Mouse (Mus musculus): Measurements from ENCODE around the gene Otop2.

Otop2 gene

GRCm38 (mm10) chr11:115300745-115301144 lies 6.2 kb upstream of the Otop2 start:
- no peak for DNase-seq

- no peak for DNase-seq
Observed at GRCm38 (mm10) chr11:115301351-115301750, 5.6 kb upstream of the Otop2 start.

- no peak for DNase-seq
Observed at GRCm38 (mm10) chr11:115303167-115303566, 3.8 kb upstream of the Otop2 start.

GRCm38 (mm10) chr11:115308781-115309180 lies 1.8 kb downstream of the Otop2 start:
- no peak for DNase-seq

GRCm38 (mm10) chr11:115314249-115314648 lies 7.3 kb downstream of the Otop2 start:
- peak; percentile 38 for DNase-seq

GRCm38 (mm10) chr11:115317204-115317603 lies 10.2 kb downstream of the Otop2 start:
- no peak for DNase-seq

- DNase-seq = no peak
Observed at GRCm38 (mm10) chr11:115318245-115319027, 11.5 kb downstream of the Otop2 start.

GRCm38 (mm10) chr11:115319704-115320383 lies 12.9 kb downstream of the Otop2 start:
- peak; percentile 38 for DNase-seq

GRCm38 (mm10) chr11:115321906-115322693 lies 15.1 kb downstream of the Otop2 start, which contains the start of gene Ush1g:
Gene Ush1g (minus strand): TSS chr11:115322041.
- DNase-seq = peak; percentile 85

GRCm38 (mm10) chr11:115323354-115323753 lies 16.4 kb downstream of the Otop2 start:
- no peak for DNase-seq

GRCm38 (mm10) chr11:115326730-115327129 lies 19.8 kb downstream of the Otop2 start:
- no peak for DNase-seq

- no peak for DNase-seq
Observed at GRCm38 (mm10) chr11:115329339-115329738, 22.4 kb downstream of the Otop2 start.

GRCm38 (mm10) chr11:115334531-115334930 lies 27.6 kb downstream of the Otop2 start, which contains the start of gene Otop3:
Gene Otop3 (plus strand): TSS chr11:115334731.
- peak; percentile 68 for DNase-seq

- DNase-seq = no peak
Observed at GRCm38 (mm10) chr11:115335223-115335622, 28.3 kb downstream of the Otop2 start.

- no peak for DNase-seq
Observed at GRCm38 (mm10) chr11:115336115-115336514, 29.2 kb downstream of the Otop2 start.

- no peak for DNase-seq
Observed at GRCm38 (mm10) chr11:115337350-115337749, 30.4 kb downstream of the Otop2 start.

- no peak for DNase-seq
Observed at GRCm38 (mm10) chr11:115337826-115338225, 30.9 kb downstream of the Otop2 start.

- DNase-seq = no peak
Observed at GRCm38 (mm10) chr11:115341246-115341645, 34.3 kb downstream of the Otop2 start.

GRCm38 (mm10) chr11:115341866-115342265 lies 34.9 kb downstream of the Otop2 start:
- no peak for DNase-seq

GRCm38 (mm10) chr11:115344967-115345366 lies 38.0 kb downstream of the Otop2 start:
- no peak for DNase-seq

GRCm38 (mm10) chr11:115345515-115345914 lies 38.6 kb downstream of the Otop2 start:
- DNase-seq = no peak

- no peak for DNase-seq
Observed at GRCm38 (mm10) chr11:115348681-115349248, 41.8 kb downstream of the Otop2 start.

- DNase-seq = no peak
Observed at GRCm38 (mm10) chr11:115349976-115350375, 43.0 kb downstream of the Otop2 start.

Measured in retina, postnatal 1 day (tissue).